13 mouse cellular contexts compared by ENCODE assay signal in genomic region chr11:96366092-96367041, GRCm38 (mm10). TPM values are rescaled to one million over a fixed set of nuclear protein-coding genes. Genes with fewer than 3 reads are reported as not detected.
A peak's percentile ranks its signal among the peaks of the same experiment; 100 is the strongest.
DNase-seq lines count a peak whose midpoint lies in the region; ATAC-seq and TF ChIP-seq lines count a peak whose summit lies in the region.
"Had no signal": no experiment of that assay in that cellular context is flagged by ENCODE, and none has a peak within 500 bp of the region (broad histone marks: within the 10 kb centered on the region; RNA-seq: fewer than 3 reads in every experiment).

No protein-coding gene starts in this region.

- no peaks in the 10 kb centered on the region for H3K9me3 ChIP-seq in liver, embryonic 11.5 days (ENCODE audit: control insufficient read depth, low read length)
- H3K9me3 ChIP-seq in liver, postnatal 0 days (ENCODE audit: low read length): no peaks in the 10 kb centered on the region
- H3K9me3 ChIP-seq in neural tube, embryonic 13.5 days: no peaks in the 10 kb centered on the region
- no peaks in the 10 kb centered on the region for H3K9me3 ChIP-seq in midbrain, postnatal 0 days (ENCODE audit: low read length)
- H3K9me3 ChIP-seq in forebrain, embryonic 11.5 days (ENCODE audit: control insufficient read depth, low read length): no peaks in the 10 kb centered on the region
- H3K9me3 ChIP-seq: midbrain, embryonic 12.5 days had no signal

- peaks cover 87% of the 10 kb centered on the region for H3K27me3 ChIP-seq in liver, embryonic 11.5 days (replicated peaks; ENCODE audit: control insufficient read depth, insufficient read depth, low read length)
- H3K27me3 ChIP-seq in liver, postnatal 0 days (ENCODE audit: insufficient read depth, low read length): peaks cover 75% of the 10 kb centered on the region
- peaks cover 18% of the 10 kb centered on the region; the same call in 1 of the 2 replicates for H3K27me3 ChIP-seq in neural tube, embryonic 13.5 days
- H3K27me3 ChIP-seq in midbrain, postnatal 0 days (ENCODE audit: insufficient read depth, low read length): peaks cover 88% of the 10 kb centered on the region
- H3K27me3 ChIP-seq in forebrain, embryonic 11.5 days (ENCODE audit: control insufficient read depth, insufficient read depth, low read length): peaks cover 96% of the 10 kb centered on the region

- H3K4me1 ChIP-seq in liver, embryonic 11.5 days (replicated peaks; ENCODE audit: control insufficient read depth, insufficient read depth, low read length): peaks cover 7% of the 10 kb centered on the region
- H3K4me1 ChIP-seq in liver, postnatal 0 days (ENCODE audit: insufficient read depth): no peaks in the 10 kb centered on the region
- peaks cover 30% of the 10 kb centered on the region for H3K4me1 ChIP-seq in neural tube, embryonic 13.5 days (replicated peaks)
- no peaks in the 10 kb centered on the region for H3K4me1 ChIP-seq in midbrain, postnatal 0 days (ENCODE audit: insufficient read depth, low read length)
- no peaks in the 10 kb centered on the region for H3K4me1 ChIP-seq in forebrain, embryonic 11.5 days (replicated peaks; ENCODE audit: control insufficient read depth, insufficient read depth, low read length)
- H3K4me1 ChIP-seq: midbrain, embryonic 12.5 days had no signal

- ATAC-seq in liver, embryonic 11.5 days (replicated peaks; ENCODE audit: low FRiP score): no peak
- no peak for ATAC-seq in liver, postnatal 0 days
- peak; percentile 72 to 73 for ATAC-seq in hematopoietic stem cell, adult 5-6 weeks (replicated peaks in 1 of 2; ENCODE audit: insufficient read depth in 1 of 2, low FRiP score in 2 of 2, low TSS enrichment in 1 of 2, low read depth in 1 of 2, poor library complexity in 2 of 2, severe bottlenecking in 2 of 2)
- ATAC-seq in neural tube, embryonic 13.5 days (ENCODE audit: low read depth): peak; percentile 61
- no peak for ATAC-seq in midbrain, postnatal 0 days (ENCODE audit: low FRiP score)
- no peak for ATAC-seq in forebrain, embryonic 11.5 days (replicated peaks; ENCODE audit: low FRiP score)
- ATAC-seq: inflammation-experienced regulatory T-cells, adult 6 months had no signal

- no peak overlapping the region for H3K9ac ChIP-seq in liver, embryonic 11.5 days (ENCODE audit: low read depth, low read length)
- no peak overlapping the region for H3K9ac ChIP-seq in liver, postnatal 0 days (replicated peaks)
- H3K9ac ChIP-seq in neural tube, embryonic 13.5 days: peak overlapping the region; percentile 66
- no peak overlapping the region for H3K9ac ChIP-seq in midbrain, postnatal 0 days (replicated peaks; ENCODE audit: low read length, poor library complexity, severe bottlenecking)
- H3K9ac ChIP-seq in forebrain, embryonic 11.5 days (ENCODE audit: low read length): no peak overlapping the region
- H3K9ac ChIP-seq: midbrain, embryonic 12.5 days had no signal

- H3K4me2 ChIP-seq in liver, embryonic 11.5 days: peak overlapping the region; percentile 46
- H3K4me2 ChIP-seq in liver, postnatal 0 days (ENCODE audit: low read depth, low read length): no peak overlapping the region
- H3K4me2 ChIP-seq in neural tube, embryonic 13.5 days: peak overlapping the region; percentile 64
- H3K4me2 ChIP-seq in midbrain, postnatal 0 days (ENCODE audit: low read depth, low read length, poor library complexity, severe bottlenecking): no peak overlapping the region
- H3K4me2 ChIP-seq in forebrain, embryonic 11.5 days (ENCODE audit: low read depth, low read length, severe bottlenecking): no peak overlapping the region
- H3K4me2 ChIP-seq: midbrain, embryonic 12.5 days had no signal

- no peak for TF ChIP-seq EP300 in liver, postnatal 0 days (IDR thresholded peaks at IDR 0.05; ENCODE audit: low read depth)

- no peak for DNase-seq in liver, embryonic 11.5 days (ENCODE audit: low spot score)
- DNase-seq in liver, postnatal 0 days: no peak
- DNase-seq in kidney, postnatal 10 days: peak; percentile 61
- DNase-seq in cerebellum, postnatal 25 days: no peak
- DNase-seq in midbrain, postnatal 0 days (ENCODE audit: low spot score): no peak
- DNase-seq in forebrain, embryonic 11.5 days (ENCODE audit: low spot score): no peak
- DNase-seq: cerebellum, adult 2 months had no signal

- TF ChIP-seq CTCF in liver, postnatal 0 days (IDR thresholded peaks at IDR 0.05; ENCODE audit: low read depth): no peak
- TF ChIP-seq CTCF in midbrain, postnatal 0 days (IDR thresholded peaks at IDR 0.05): no peak

- no peak overlapping the region for H3K27ac ChIP-seq in liver, embryonic 11.5 days (ENCODE audit: low read depth, low read length)
- no peak overlapping the region for H3K27ac ChIP-seq in liver, postnatal 0 days (ENCODE audit: low read depth)
- H3K27ac ChIP-seq in neural tube, embryonic 13.5 days (replicated peaks): no peak overlapping the region
- H3K27ac ChIP-seq in midbrain, postnatal 0 days (ENCODE audit: low read depth, low read length): no peak overlapping the region
- no peak overlapping the region for H3K27ac ChIP-seq in forebrain, embryonic 11.5 days (ENCODE audit: low read depth, low read length)
- H3K27ac ChIP-seq: midbrain, embryonic 12.5 days had no signal

- 4% methylated on average over 47 of the region's 47 CpGs for WGBS in liver, embryonic 11.5 days
- 4% methylated on average over 47 of the region's 47 CpGs for WGBS in liver, postnatal 0 days (ENCODE audit: insufficient replicate concordance)
- WGBS in neural tube, embryonic 13.5 days: 2% methylated on average over 47 of the region's 47 CpGs
- WGBS in midbrain, postnatal 0 days: 2% methylated on average over 44 of the region's 47 CpGs
- 2% methylated on average over 47 of the region's 47 CpGs for WGBS in forebrain, embryonic 11.5 days

- H3K4me3 ChIP-seq in liver, embryonic 11.5 days (ENCODE audit: low read depth, low read length): no peak overlapping the region
- H3K4me3 ChIP-seq in liver, postnatal 0 days (ENCODE audit: low read depth, low read length): no peak overlapping the region
- peak overlapping the region; percentile 38 for H3K4me3 ChIP-seq in neural tube, embryonic 13.5 days
- no peak overlapping the region for H3K4me3 ChIP-seq in midbrain, postnatal 0 days (ENCODE audit: low read depth, low read length)
- no peak overlapping the region for H3K4me3 ChIP-seq in forebrain, embryonic 11.5 days (ENCODE audit: low read depth, low read length)
- H3K4me3 ChIP-seq: midbrain, embryonic 12.5 days had no signal

- H3K36me3 ChIP-seq in liver, embryonic 11.5 days (ENCODE audit: control insufficient read depth, insufficient read depth, low read length): no peaks in the 10 kb centered on the region
- no peaks in the 10 kb centered on the region for H3K36me3 ChIP-seq in liver, postnatal 0 days (replicated peaks; ENCODE audit: insufficient read depth, low read length)
- H3K36me3 ChIP-seq in neural tube, embryonic 13.5 days: no peaks in the 10 kb centered on the region
- H3K36me3 ChIP-seq in midbrain, postnatal 0 days (ENCODE audit: insufficient read depth, low read length): no peaks in the 10 kb centered on the region
- no peaks in the 10 kb centered on the region for H3K36me3 ChIP-seq in forebrain, embryonic 11.5 days (ENCODE audit: control insufficient read depth, insufficient read depth, low read length)
- H3K36me3 ChIP-seq: midbrain, embryonic 12.5 days had no signal

RNA-seq across cellular contexts. Expression of gene Hoxb1, which starts 0.8 kb away (rescaled TPM):
- 0.73 and 0.85 TPM in 2 replicates for polyA plus RNA-seq in liver, embryonic 11.5 days (2014; fragmentation: Nextera tagmentation; extraction: Ambion mirVana)
- not detected in 2 replicates for polyA plus RNA-seq in liver, postnatal 0 days (2015; fragmentation: Nextera tagmentation; extraction: Ambion mirVana)
- total RNA-seq in hematopoietic stem cell, adult 5-6 weeks (2017): not detected in 2 replicates
- polyA plus RNA-seq in neural tube, embryonic 13.5 days (2015; fragmentation: Nextera tagmentation; extraction: Ambion mirVana): 1.2 and 1.6 TPM in 2 replicates
- total RNA-seq in midbrain, postnatal 0 days (2014; rRNA removed): not detected in 2 replicates
- not detected in 2 replicates for polyA plus RNA-seq in midbrain, postnatal 0 days (2015; fragmentation: Nextera tagmentation; extraction: Ambion mirVana)
- not detected in 2 replicates for polyA plus RNA-seq in forebrain, embryonic 11.5 days (2014; fragmentation: Nextera tagmentation; extraction: Ambion mirVana)
- total RNA-seq: MEL had no signal
- polyA plus RNA-seq: cerebellum, adult 2 months; inflammation-experienced regulatory T-cells, adult 6 months; midbrain, embryonic 12.5 days; small intestine, adult 2 months had no signal

RNA-seq across cellular contexts. Expression of gene Hoxb2, which starts 16.0 kb away (rescaled TPM):
- polyA plus RNA-seq in liver, embryonic 11.5 days (2014; fragmentation: Nextera tagmentation; extraction: Ambion mirVana): 11.2 and 11.3 TPM in 2 replicates
- polyA plus RNA-seq in liver, postnatal 0 days (2015; fragmentation: Nextera tagmentation; extraction: Ambion mirVana): 0.67 and 1.1 TPM in 2 replicates
- total RNA-seq in hematopoietic stem cell, adult 5-6 weeks (2017): 1.8 and 2.1 TPM in 2 replicates
- polyA plus RNA-seq in neural tube, embryonic 13.5 days (2015; fragmentation: Nextera tagmentation; extraction: Ambion mirVana): 63.0 and 67.1 TPM in 2 replicates
- total RNA-seq in midbrain, postnatal 0 days (2014; rRNA removed): 0.52 and 1.2 TPM in 2 replicates
- polyA plus RNA-seq in midbrain, postnatal 0 days (2015; fragmentation: Nextera tagmentation; extraction: Ambion mirVana): not detected in 2 replicates
- polyA plus RNA-seq in forebrain, embryonic 11.5 days (2014; fragmentation: Nextera tagmentation; extraction: Ambion mirVana): 0.12 TPM in 1 of 2 replicates, not detected in the other
- total RNA-seq: MEL had no signal
- polyA plus RNA-seq: inflammation-experienced regulatory T-cells, adult 6 months had no signal

RNA-seq across cellular contexts. Expression of gene Hoxb3, which starts 43.2 kb away (rescaled TPM):
- 0.97 and 1.3 TPM in 2 replicates for polyA plus RNA-seq in liver, embryonic 11.5 days (2014; fragmentation: Nextera tagmentation; extraction: Ambion mirVana)
- 0.19 and 0.26 TPM in 2 replicates for polyA plus RNA-seq in liver, postnatal 0 days (2015; fragmentation: Nextera tagmentation; extraction: Ambion mirVana)
- total RNA-seq in hematopoietic stem cell, adult 5-6 weeks (2017): 4.4 and 9.4 TPM in 2 replicates
- 12.8 and 14.7 TPM in 2 replicates for polyA plus RNA-seq in neural tube, embryonic 13.5 days (2015; fragmentation: Nextera tagmentation; extraction: Ambion mirVana)
- total RNA-seq in midbrain, postnatal 0 days (2014; rRNA removed): 0.94 and 9.2 TPM in 2 replicates
- not detected in 2 replicates for polyA plus RNA-seq in midbrain, postnatal 0 days (2015; fragmentation: Nextera tagmentation; extraction: Ambion mirVana)
- not detected in 2 replicates for polyA plus RNA-seq in forebrain, embryonic 11.5 days (2014; fragmentation: Nextera tagmentation; extraction: Ambion mirVana)
- total RNA-seq: MEL had no signal
- polyA plus RNA-seq: midbrain, embryonic 12.5 days had no signal

RNA-seq across cellular contexts. Expression of gene Hoxb4, which starts 48.3 kb away (rescaled TPM):
- polyA plus RNA-seq in liver, embryonic 11.5 days (2014; fragmentation: Nextera tagmentation; extraction: Ambion mirVana): 0.71 and 1.1 TPM in 2 replicates
- 0.22 and 0.27 TPM in 2 replicates for polyA plus RNA-seq in liver, postnatal 0 days (2015; fragmentation: Nextera tagmentation; extraction: Ambion mirVana)
- 2.4 and 4.0 TPM in 2 replicates for total RNA-seq in hematopoietic stem cell, adult 5-6 weeks (2017)
- 7.5 and 8.7 TPM in 2 replicates for polyA plus RNA-seq in neural tube, embryonic 13.5 days (2015; fragmentation: Nextera tagmentation; extraction: Ambion mirVana)
- 0.09 and 0.66 TPM in 2 replicates for total RNA-seq in midbrain, postnatal 0 days (2014; rRNA removed)
- polyA plus RNA-seq in midbrain, postnatal 0 days (2015; fragmentation: Nextera tagmentation; extraction: Ambion mirVana): not detected in 2 replicates
- not detected in 2 replicates for polyA plus RNA-seq in forebrain, embryonic 11.5 days (2014; fragmentation: Nextera tagmentation; extraction: Ambion mirVana)
- total RNA-seq: MEL had no signal
- polyA plus RNA-seq: midbrain, embryonic 12.5 days had no signal

Comparison
In these comparisons a context has a peak if more than half of its experiments do, and no peak if none do; other contexts are left out.
1. H3K4me2 ChIP-seq: peak in liver, embryonic 11.5 days (single experiment) and neural tube, embryonic 13.5 days (single experiment); none in liver, postnatal 0 days (single experiment), midbrain, postnatal 0 days (single experiment) and forebrain, embryonic 11.5 days (single experiment).
2. ATAC-seq: peak in hematopoietic stem cell, adult 5-6 weeks (2 of 2) and neural tube, embryonic 13.5 days (single experiment); none in liver, embryonic 11.5 days (single experiment), liver, postnatal 0 days (single experiment), midbrain, postnatal 0 days (single experiment) and forebrain, embryonic 11.5 days (single experiment).